Mouse (Mus musculus) right cerebral cortex, postnatal 4 days (tissue): ENCODE measurements at regions not wholly inside any gene's neighbourhood (a gene's known extent, or its start where the extent isn't known, plus 50 kb on each side); places are given as distances from the start of the nearest gene placed in this dataset.
A peak's percentile ranks its signal among the peaks of the same experiment; 100 is the strongest.

Experiments
- DNase-seq: peaks from one replicate; pipeline ENCODE4 v3.0.0-alpha.2; 2022

- DNase-seq: no peak
Measured at GRCm38 (mm10) chr1:144452141-144452540, 115.3 kb downstream of the Rgs21 start.

DNA sequence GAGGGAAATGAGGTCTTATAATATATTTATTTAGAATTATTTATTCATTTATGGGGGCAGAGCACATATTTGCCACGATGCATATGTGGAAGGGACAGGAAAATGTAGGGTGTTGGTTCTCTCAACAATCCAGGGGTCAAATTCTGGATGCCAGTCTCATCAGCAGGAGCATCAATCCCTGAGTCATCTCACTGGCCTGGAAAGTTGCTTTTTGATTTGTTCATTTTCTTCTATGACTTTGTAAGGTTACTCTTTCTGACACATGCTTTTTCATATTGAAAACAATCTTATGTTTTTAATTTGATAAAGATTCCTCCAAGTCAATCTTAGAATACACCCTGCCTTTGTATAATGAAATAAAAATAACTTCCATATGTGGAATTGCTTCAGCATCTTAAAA, 115.7 kb downstream of the Rgs21 start:
- DNase-seq: no peak

DNA sequence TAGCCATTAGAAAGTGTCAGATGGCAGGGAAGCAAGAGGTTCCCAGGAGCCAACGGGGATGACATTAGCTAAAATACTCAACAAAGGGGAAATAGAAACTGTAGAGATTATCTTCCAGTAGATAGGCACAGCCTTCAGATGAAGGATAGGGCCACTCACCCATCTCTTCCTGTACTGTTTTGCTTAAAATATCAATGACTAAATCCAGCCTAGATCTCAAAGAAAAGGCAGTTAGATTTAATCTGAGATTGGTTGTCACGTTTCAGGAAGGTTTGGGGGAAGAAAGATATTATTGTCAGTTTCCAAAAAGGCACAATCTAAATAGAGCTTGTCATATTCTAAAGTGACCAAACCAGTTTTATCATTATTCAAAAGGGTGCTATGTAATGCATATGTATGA, 130.8 kb downstream of the Rgs21 start:
- DNase-seq: no peak

DNA sequence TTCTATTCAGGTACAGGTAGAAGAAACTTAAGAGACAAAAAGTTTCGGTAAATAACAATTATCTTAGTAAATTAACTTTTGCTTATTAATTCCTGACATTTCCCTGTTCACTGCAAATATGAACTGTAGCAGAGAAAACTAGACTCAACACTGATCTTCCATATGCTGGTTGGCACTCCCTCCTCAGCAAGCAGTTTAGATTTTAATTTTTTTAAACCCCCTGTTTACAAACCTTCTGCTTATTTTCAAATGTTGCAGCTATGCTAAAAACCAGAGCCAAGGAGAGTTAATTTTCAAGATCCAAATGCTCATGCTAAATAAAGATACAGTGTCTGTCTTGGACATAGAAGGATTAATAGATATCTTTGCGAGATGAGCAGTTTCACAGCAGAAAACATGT, 134.7 kb downstream of the Rgs21 start:
- no peak for DNase-seq

DNA sequence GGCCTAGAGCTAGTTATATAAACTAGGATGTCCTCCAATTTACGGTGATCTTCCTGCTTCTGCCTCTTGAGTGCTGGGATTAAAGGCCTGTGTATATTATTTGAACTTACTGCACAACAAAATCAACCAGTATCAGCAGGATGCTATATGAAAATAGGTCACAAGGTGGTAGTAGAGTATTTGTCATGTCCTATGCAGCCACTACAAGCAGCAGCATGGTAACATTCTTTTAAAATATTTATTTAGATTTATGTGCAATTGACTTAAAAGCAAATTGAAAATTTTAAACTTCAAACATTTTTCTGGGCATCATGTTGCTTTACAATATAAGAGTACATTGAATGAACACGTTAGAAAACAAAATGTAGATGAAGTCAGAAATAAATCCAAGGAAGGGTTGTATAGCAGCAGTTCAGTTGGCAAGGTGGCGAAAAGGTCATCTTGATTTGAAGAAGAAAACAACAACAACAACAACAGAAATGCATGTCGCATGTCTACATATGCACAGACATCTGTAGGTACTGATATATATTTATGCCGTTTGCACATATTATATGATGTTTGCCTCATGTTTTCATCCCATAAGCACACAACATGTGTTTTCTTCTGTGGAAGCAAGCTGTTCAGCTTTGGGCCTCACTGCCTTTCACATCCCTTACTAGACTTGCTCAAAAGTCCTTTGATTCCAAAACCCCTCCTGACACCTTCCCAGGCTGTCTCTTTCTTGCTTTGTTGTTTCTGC, 135.8 kb downstream of the Rgs21 start:
- DNase-seq: no peak

GRCm38 (mm10) chr1:144421374-144421773, 146.1 kb downstream of the Rgs21 start:
- no peak for DNase-seq

DNA sequence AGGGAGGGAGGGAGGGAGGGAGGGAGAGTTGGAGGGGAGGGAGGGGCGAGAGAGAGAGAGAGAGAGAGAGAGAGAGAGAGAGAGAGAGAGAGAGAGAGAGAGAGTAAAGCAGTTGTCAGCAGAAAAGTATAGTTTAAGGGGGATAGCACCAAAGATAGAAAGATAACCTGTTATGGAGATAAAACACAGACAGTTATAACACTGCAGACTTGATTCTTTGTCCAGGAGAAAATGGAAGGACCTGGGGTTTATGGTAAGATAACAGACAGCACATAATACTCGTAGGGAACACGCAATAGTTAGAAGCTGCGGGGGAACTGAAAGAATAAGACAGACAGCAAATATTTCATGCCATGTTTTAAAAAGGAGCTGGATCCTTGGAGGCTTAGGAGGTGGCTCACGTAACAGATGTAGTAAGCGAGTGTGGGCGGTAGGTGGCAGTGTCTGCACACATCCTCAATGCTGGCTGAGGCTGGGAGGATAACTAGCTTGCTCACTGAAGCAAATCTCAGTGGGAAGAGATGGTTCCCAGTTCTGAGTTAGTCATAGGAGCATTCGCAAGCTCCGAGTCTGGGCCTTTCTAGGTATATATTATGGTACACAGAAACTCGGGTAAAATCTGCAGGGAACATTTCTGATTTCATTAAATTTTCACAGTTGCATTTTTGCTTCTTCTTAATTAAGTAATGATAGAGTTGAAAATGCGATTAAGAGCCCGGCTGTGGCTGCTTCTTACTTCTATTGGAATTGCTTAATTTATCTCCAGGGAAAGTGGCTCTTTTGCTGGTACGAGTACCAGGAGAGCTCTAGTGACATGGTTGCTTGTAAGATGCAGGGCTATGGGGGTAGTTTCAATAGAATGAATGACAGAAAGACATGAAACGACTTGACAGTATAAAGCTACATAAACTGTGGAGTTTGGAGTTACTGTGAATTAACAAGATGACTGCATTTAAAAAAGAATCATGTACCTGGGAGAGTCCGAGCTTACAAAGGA, 157.6 kb upstream of the Rgs1 start:
- peak; percentile 89 for DNase-seq

DNA sequence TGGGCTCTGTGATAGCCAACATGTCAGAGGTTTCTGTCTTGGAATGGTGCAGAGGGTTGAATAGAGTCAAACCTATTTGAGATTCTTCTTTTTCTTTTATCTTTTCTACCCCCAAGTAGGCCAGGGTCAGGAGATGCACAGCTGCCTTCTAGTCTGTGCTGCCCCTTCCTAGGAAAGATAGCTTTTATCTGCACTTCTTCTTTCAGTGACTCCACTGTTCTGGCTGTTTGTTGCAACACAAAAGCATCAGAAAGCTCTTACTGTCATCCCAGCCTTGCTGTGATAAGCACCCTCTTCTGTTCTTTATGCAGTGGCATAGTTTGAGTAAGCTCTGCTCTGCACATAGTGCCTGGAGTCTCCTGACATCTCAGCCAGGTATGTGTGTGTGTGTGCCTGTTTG, 156.7 kb upstream of the Rgs1 start:
- DNase-seq: no peak

GRCm38 (mm10) chr1:144405031-144405430, 156.0 kb upstream of the Rgs1 start:
- DNase-seq: no peak

GRCm38 (mm10) chr1:144379991-144380594, 131.1 kb upstream of the Rgs1 start:
- DNase-seq: no peak

- no peak for DNase-seq
Measured at GRCm38 (mm10) chr1:144374121-144374520, 125.1 kb upstream of the Rgs1 start.

DNA sequence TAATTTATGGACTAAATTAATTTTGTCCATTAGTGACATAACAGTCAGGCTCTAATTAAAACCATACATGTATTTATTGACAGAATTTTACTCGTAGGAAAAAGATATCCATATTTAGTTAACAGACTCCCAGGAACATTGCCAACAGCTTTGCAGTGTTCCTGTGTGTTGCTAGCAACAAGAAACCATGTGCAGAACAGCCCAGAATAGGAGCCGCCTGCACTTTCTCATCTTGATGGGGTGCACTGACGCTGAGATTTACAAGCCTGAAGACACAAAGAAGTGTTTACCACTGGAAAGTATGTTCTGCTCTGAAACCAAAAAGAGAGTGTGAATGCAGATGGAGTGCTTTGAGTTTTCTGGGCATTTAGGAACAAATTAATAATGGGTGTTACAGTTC, 118.5 kb upstream of the Rgs1 start:
- peak; percentile 25 for DNase-seq

DNA sequence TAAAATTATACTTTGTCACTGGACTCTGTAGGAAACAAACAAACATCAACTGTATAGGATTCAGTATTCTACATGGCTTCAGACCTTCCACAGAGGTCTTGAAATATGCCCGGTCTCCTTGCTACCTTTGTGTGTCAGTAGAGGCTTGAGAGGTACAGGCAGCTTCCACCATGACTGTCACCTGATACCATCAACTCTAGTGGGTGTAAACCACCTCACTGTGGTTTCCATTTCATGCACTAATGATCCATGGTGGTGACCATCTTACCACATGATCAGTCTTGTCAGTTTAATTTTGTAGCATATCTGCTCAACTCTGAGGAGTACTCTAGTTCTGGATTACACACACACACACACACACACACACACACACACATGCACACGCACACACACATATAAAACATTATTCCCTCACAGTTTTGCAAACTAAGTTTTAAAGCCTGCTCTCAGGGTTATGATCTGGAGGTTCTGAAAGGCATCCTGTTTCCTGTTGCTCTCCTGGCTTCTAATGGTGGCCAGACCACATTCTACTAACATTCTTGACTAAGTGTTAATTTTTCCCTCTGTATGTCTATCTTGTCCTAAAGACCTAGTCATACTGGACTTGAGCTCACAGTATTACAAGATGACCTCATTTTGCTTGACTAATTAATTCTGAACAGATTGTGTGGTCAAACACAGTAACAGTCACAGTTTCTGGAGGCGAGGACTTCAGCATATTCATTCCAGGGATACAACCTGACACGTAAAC, 106.7 kb upstream of the Rgs1 start:
- DNase-seq: no peak

DNA sequence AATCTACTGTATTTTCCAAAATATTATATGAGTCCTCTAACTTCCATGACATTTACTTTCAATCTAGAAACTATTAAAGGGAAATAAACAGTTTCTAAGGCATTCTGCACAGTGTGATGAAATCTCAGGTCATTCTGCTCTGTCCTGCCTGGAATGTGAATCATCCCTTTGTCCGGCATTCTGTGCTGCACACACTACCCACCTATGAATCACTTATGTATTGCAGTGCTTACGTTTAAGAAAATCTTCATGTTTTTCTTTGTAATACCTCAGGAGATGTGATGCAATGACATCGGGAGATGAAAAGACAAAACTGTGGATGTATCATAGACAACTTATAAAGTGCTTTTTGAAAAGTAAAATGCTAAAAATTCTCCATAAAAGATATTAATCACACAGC, 106.0 kb upstream of the Rgs1 start:
- no peak for DNase-seq

DNA sequence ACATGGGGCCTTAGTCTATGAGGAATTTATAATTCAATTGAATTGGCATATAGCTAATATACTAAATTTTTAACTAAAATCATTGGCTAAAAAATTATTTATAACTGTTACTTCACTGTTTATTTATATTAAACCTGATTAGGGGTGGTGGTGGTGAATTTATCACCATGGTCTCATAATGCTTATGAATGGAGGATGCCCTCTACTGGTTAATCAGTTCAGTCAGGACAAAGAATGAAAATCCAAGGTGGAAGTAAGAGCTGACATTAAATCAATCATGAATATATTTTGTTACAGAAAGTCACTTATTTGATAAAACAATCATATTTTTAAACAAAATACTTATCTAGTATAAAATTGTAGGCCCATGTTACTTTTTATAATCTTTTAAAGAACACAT, 104.3 kb upstream of the Rgs1 start:
- DNase-seq: no peak

DNA sequence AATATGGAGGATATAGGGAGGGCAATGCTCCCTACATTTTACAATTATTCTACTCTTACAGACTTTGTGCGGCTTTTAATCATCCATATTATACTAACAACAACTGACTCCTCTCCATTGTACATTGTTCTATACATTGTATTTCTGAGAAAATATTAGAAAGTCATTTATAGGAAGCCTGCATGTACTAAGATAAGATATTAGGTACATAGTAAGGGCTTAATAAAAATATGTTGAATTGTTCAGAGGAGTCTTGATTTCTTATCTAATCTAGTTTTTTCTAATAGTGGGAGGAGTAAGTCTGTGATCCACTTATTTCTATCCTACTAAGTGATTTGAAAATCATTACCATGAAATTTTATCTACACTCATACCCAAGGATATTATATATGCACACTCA, 94.8 kb upstream of the Rgs1 start:
- no peak for DNase-seq

DNA sequence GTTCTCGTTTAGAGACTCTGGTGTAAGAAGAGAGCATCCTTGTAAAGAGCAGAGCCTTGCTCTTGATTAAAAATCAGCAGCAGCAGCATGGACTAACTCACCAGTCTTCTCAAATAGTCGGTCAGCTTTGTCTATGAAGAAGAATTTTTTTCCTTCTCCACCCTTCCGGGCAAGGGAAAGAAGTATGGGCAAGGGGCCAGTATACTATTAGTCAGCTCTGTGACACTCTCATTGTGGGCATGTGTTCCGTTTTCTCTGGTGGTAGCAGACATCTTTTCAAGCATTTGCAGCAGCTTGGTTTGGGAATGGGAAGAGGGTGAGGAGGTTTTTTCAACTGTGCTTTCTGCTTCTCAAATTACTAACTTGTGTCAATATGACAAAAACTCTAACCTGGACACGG, 94.3 kb upstream of the Rgs1 start:
- no peak for DNase-seq

GRCm38 (mm10) chr1:144337572-144337971, 88.5 kb upstream of the Rgs1 start:
- DNase-seq: no peak

GRCm38 (mm10) chr1:144330365-144331050, 81.5 kb upstream of the Rgs1 start:
- DNase-seq: no peak

- DNase-seq: no peak
Measured at GRCm38 (mm10) chr1:144319406-144319805, 70.4 kb upstream of the Rgs1 start.

GRCm38 (mm10) chr1:144318289-144318688, 69.2 kb upstream of the Rgs1 start:
- DNase-seq: no peak

GRCm38 (mm10) chr1:144317560-144317959, 68.5 kb upstream of the Rgs1 start:
- DNase-seq: no peak
